In genomic region chr6:87541171-87541571, GRCm38 (mm10) we compare ENCODE assay signal across 9 mouse cellular contexts. TPM values are rescaled to one million over a fixed set of nuclear protein-coding genes. Genes with fewer than 3 reads are reported as not detected.
DNase-seq lines count a peak whose midpoint lies in the region; ATAC-seq lines count a peak whose summit lies in the region.
"Had no signal": no experiment of that assay in that cellular context is flagged by ENCODE, and none has a peak within 500 bp of the region (broad histone marks: within the 10 kb centered on the region; RNA-seq: fewer than 3 reads in every experiment).

No protein-coding gene starts in this region.

- no peak for DNase-seq in liver
- DNase-seq in thymus, postnatal 36 days = peak; percentile 55 to 59
- no peak for DNase-seq in left cerebral cortex, postnatal 25 days (ENCODE audit: low spot score in 2 of 2)
- no peak for DNase-seq in kidney, adult 18-20 months
- DNase-seq: cerebellum, adult 9-11 months had no signal

- H3K9me3 ChIP-seq in liver, embryonic 12.5 days (replicated peaks) = no peaks in the 10 kb centered on the region; the same call in 1 of the 2 replicates
- no peaks in the 10 kb centered on the region for H3K9me3 ChIP-seq in intestine, embryonic 15.5 days

- no peak overlapping the region for H3K9ac ChIP-seq in liver, embryonic 12.5 days
- H3K9ac ChIP-seq in intestine, embryonic 15.5 days = no peak overlapping the region

- 26% methylated on average over 6 of the region's 6 CpGs for WGBS in liver, embryonic 12.5 days (ENCODE audit: insufficient replicate concordance)
- WGBS in intestine, embryonic 15.5 days = 74% methylated on average over 6 of the region's 6 CpGs

- H3K27ac ChIP-seq in liver, embryonic 12.5 days = no peak overlapping the region
- no peak overlapping the region for H3K27ac ChIP-seq in intestine, embryonic 15.5 days

- intact Hi-C loops in left cerebral cortex, postnatal 25 days (cut with DNase I) = no loop called here

- ATAC-seq in liver, embryonic 12.5 days = no peak
- peak; percentile 79 for ATAC-seq in common myeloid progenitor, adult 5-6 weeks (replicated peaks; ENCODE audit: low read depth, poor library complexity, severe bottlenecking)
- peak; percentile 79 for ATAC-seq in megakaryocyte progenitor cell, adult 5-6 weeks (replicated peaks; ENCODE audit: poor library complexity)
- no peak for ATAC-seq in intestine, embryonic 15.5 days

- H3K4me2 ChIP-seq in liver, embryonic 12.5 days = peak overlapping the region; percentile 45; the same call in 1 of the 2 replicates
- H3K4me2 ChIP-seq in intestine, embryonic 15.5 days (replicated peaks) = no peak overlapping the region

- no peaks in the 10 kb centered on the region for H3K36me3 ChIP-seq in liver, embryonic 12.5 days
- no peaks in the 10 kb centered on the region for H3K36me3 ChIP-seq in intestine, embryonic 15.5 days

- H3K27me3 ChIP-seq in liver, embryonic 12.5 days (replicated peaks) = peaks cover 85% of the 10 kb centered on the region
- H3K27me3 ChIP-seq in intestine, embryonic 15.5 days (replicated peaks) = no peaks in the 10 kb centered on the region

- H3K4me3 ChIP-seq in liver, embryonic 12.5 days = no peak overlapping the region
- H3K4me3 ChIP-seq in intestine, embryonic 15.5 days (replicated peaks) = no peak overlapping the region

- H3K4me1 ChIP-seq in liver, embryonic 12.5 days = peaks cover 21% of the 10 kb centered on the region
- H3K4me1 ChIP-seq in intestine, embryonic 15.5 days (replicated peaks) = no peaks in the 10 kb centered on the region

RNA-seq across cellular contexts. Expression of gene Arhgap25, which starts 8.1 kb away (rescaled TPM):
- 5.2 and 5.4 TPM in 2 replicates for polyA plus RNA-seq in liver, embryonic 12.5 days (2016; fragmentation: Nextera tagmentation; extraction: Ambion mirVana)
- total RNA-seq in common myeloid progenitor, adult 5-6 weeks (2017) = 32.7 and 44.2 TPM in 2 replicates
- total RNA-seq in megakaryocyte progenitor cell, adult 5-6 weeks (2015) = 7.0 and 11.0 TPM in 2 replicates
- total RNA-seq in megakaryocyte progenitor cell, adult 5-6 weeks (2017) = 23.0 and 30.6 TPM in 2 replicates
- total RNA-seq in left cerebral cortex, postnatal 25 days (2021) = 10 to 100 TPM in 1 of 2 experiments, 1 to 10 TPM in 1; 7.3 to 10.7 TPM
- polyA plus RNA-seq in intestine, embryonic 15.5 days (2015; fragmentation: Nextera tagmentation; extraction: Ambion mirVana) = 3.4 TPM in 2 replicates

RNA-seq across cellular contexts. Expression of gene Prokr1, which starts 49.4 kb away (rescaled TPM):
- 4.3 and 4.8 TPM in 2 replicates for polyA plus RNA-seq in liver, embryonic 12.5 days (2016; fragmentation: Nextera tagmentation; extraction: Ambion mirVana)
- total RNA-seq in common myeloid progenitor, adult 5-6 weeks (2017) = 0.46 TPM in 1 of 2 replicates, not detected in the other
- total RNA-seq in megakaryocyte progenitor cell, adult 5-6 weeks (2015) = 0.34 and 0.37 TPM in 2 replicates
- 0.17 and 0.24 TPM in 2 replicates for total RNA-seq in megakaryocyte progenitor cell, adult 5-6 weeks (2017)
- total RNA-seq in left cerebral cortex, postnatal 25 days (2021) = under 1 TPM; 0.16 to 0.23 TPM
- polyA plus RNA-seq in intestine, embryonic 15.5 days (2015; fragmentation: Nextera tagmentation; extraction: Ambion mirVana) = 2.6 and 2.7 TPM in 2 replicates

Comparison
In these comparisons a context has a peak if more than half of its experiments do, and no peak if none do; other contexts are left out.
1. ATAC-seq: peak in common myeloid progenitor, adult 5-6 weeks (single experiment) and megakaryocyte progenitor cell, adult 5-6 weeks (single experiment); none in liver, embryonic 12.5 days (single experiment) and intestine, embryonic 15.5 days (single experiment).
2. DNase-seq: peak in thymus, postnatal 36 days (2 of 2); none in liver (single experiment), left cerebral cortex, postnatal 25 days (0 of 2) and kidney, adult 18-20 months (single experiment).